Mouse (Mus musculus) cortical plate, adult 2 months (tissue): ENCODE measurements around the gene Zbtb3.

Experiments used
- CTCF ChIP-seq: fragments of 200-500 bp; IDR thresholded peaks from 2 replicates; pipeline ENCODE4 v1.5.1; 2011; ENCODE audit warnings: mild to moderate bottlenecking, control low read depth, low read length; ENCODE audit not compliant: insufficient read depth; ENCODE audit errors: extremely low read depth
- POLR2A ChIP-seq: fragments of 200-500 bp; IDR thresholded peaks from 2 replicates; pipeline ENCODE4 v1.6.1; 2011; ENCODE audit warnings: mild to moderate bottlenecking, low read length, control low read depth; ENCODE audit not compliant: insufficient read depth; ENCODE audit errors: extremely low read depth

GRCm38 (mm10) chr19:8790171-8790570, 12.2 kb upstream of the Zbtb3 start:
- TF ChIP-seq CTCF (no peak), POLR2A (no peak)
